Mouse (Mus musculus) kidney, adult 2 months (tissue): ENCODE measurements around the gene Gm45021. TPM values are rescaled to one million over a fixed set of nuclear protein-coding genes. Genes with fewer than 3 reads are reported as not detected.

Experiments used
- DNase-seq: peaks from one replicate; pipeline ENCODE4 v3.0.0; 2021
- H3K27ac ChIP-seq: fragments of 200-500 bp; 2 replicates; pipeline ENCODE4 v1.5.1; 2012; ENCODE audit warnings: low read depth, low read length, control low read depth, inconsistent platforms; ENCODE audit not compliant: insufficient read depth
- H3K27me3 ChIP-seq: fragments of 200-500 bp; replicated peaks from 2 replicates; pipeline ENCODE4 v1.6.1; 2012; ENCODE audit warnings: mild to moderate bottlenecking, moderate library complexity, low read length, inconsistent platforms; ENCODE audit not compliant: control insufficient read depth, insufficient read depth
- H3K36me3 ChIP-seq: fragments of 200-500 bp; 2 replicates; pipeline ENCODE4 v1.6.1; 2012; ENCODE audit warnings: mild to moderate bottlenecking, moderate library complexity, low read length, inconsistent platforms; ENCODE audit not compliant: control insufficient read depth, insufficient read depth
- H3K4me1 ChIP-seq: fragments of 200-500 bp; 2 replicates; pipeline ENCODE4 v1.6.1; 2011; ENCODE audit warnings: low read length; ENCODE audit not compliant: control insufficient read depth, insufficient read depth
- H3K4me3 ChIP-seq: fragments of 200-500 bp; 2 replicates; pipeline ENCODE4 v1.5.1; 2011; ENCODE audit warnings: mild to moderate bottlenecking, low read depth, low read length, control low read depth; ENCODE audit not compliant: insufficient read depth
- CTCF ChIP-seq: fragments of 200-500 bp; conservative IDR thresholded peaks from 2 replicates; pipeline ENCODE4 v1.5.1; 2011; ENCODE audit warnings: low read depth, mild to moderate bottlenecking, control low read depth, low read length, moderate library complexity, mixed read lengths; ENCODE audit not compliant: insufficient read depth, insufficient read length
- POLR2A ChIP-seq: fragments of 200-500 bp; IDR thresholded peaks from one replicate; pipeline ENCODE4 v1.6.1; 2011; ENCODE audit warnings: low read depth, low read length, control low read depth
- WGBS: fragments of 180-500 bp; shearing (Covaris S2); methylation state at CpG from one replicate; pipeline ENCODE4 v1.1.7; 2018; 5-methylcytosine and 5-hydroxymethylcytosine counted together
- polyA plus RNA-seq: library from polyadenylated mRNA; depleted of rRNA; stranded (reverse); fragments of >200 nt; gene quantifications from 2 replicates; pipeline ENCODE4 v1.2.3, GENCODE M21; 2012

Gm45021 gene
- polyA plus RNA-seq, 1 experiment: not detected

DNA sequence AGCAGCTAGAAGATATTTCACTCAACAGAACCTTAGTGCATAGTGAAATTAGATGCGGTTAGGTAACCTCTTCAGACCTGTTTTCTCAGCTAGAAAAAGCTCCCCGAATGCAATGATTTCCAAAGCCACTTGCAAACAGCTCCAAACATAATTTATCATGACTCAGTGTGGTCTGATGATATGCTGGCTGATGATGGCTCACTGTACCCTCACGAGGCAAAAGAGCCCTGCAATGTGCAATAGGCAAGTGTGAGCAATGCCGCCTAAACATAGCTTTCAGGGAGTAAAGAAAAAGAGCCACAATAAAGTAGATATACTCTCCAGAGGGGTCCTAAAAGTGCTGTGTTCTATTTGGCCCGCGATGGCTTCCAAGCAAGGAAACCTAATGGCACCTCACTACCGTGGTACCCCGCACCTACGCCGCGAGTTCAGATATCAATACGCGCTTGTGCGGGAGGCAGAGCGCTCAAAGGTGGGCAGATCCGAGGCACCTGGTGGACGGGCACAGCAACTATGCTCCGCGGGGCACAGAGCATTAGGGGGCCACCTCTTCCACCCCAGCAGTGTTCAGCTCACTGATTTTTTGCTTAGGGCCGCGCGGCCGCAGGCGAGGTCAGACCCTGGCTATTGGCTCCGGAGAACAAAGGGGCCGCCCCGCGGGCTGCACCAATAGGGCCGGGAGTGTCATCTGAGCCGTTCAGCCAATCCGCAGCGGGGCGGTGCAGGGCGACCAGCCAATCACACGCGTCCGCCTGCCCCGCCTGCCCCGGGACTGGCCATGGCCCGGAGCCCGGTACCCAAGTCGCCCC, 12.1 kb downstream of the Gm45021 start, which contains the start of gene Zfp775:
TSS of gene Zfp775 (plus strand) at position 793 of the 809 bp plus-strand sequence.
- peaks cover 2% of the 10 kb centered on the region for H3K36me3 ChIP-seq
- peaks cover 11% of the 10 kb centered on the region; the same call in 1 of the 2 replicates for H3K4me1 ChIP-seq
- H3K4me3 ChIP-seq: peak within 1 kb of the TSS; percentile 87
- peak within 1 kb of the TSS; percentile 95 for H3K27ac ChIP-seq
- no peaks in the 10 kb centered on the region for H3K27me3 ChIP-seq
- peak; percentile 99 for DNase-seq
- TF ChIP-seq POLR2A (peak; percentile 12), CTCF (no peak)
- 5% methylated on average over 42 of the region's 42 CpGs for WGBS

DNA sequence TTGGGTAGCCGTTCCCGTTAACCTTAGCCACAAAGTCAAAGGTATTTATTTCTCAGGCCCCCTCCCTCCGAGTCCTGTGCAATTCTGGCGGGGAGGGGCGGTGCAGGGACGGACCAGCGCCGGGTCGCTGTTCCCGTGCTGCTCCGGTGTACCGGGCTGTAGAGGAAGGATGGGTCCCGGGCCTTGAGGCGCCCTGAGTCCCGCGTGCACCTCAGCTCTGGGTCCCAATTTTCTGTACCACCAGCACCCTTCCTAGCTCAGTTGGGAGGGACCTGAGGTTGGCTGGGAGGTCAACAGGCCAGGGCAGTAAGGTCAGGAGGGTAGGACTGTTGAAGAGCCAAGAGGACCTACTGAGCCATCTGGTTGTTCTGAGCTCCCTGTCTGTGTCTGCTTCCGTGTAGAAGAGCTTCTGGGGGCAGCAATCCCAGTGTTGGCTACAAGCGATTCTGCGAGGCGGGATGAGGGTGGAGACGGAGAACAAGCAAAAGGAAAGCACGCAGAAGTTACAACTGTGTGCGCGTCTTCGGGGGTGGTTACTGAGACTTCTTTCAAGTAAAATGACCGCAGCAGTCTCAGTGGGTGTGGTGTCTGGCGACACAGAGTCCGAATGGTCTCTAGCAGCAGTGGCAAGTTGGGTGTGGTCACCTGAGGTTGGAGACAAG, 12.8 kb downstream of the Gm45021 start:
- H3K4me3 ChIP-seq: peak overlapping the region; percentile 87
- peaks cover 2% of the 10 kb centered on the region for H3K36me3 ChIP-seq
- under 1% methylated on average over 28 of the region's 28 CpGs for WGBS
- H3K27ac ChIP-seq: peak overlapping the region; percentile 95
- peaks cover 11% of the 10 kb centered on the region; the same call in 1 of the 2 replicates for H3K4me1 ChIP-seq
- TF ChIP-seq CTCF (no peak), POLR2A (no peak)
- no peaks in the 10 kb centered on the region for H3K27me3 ChIP-seq
- DNase-seq: peak; percentile 64

DNA sequence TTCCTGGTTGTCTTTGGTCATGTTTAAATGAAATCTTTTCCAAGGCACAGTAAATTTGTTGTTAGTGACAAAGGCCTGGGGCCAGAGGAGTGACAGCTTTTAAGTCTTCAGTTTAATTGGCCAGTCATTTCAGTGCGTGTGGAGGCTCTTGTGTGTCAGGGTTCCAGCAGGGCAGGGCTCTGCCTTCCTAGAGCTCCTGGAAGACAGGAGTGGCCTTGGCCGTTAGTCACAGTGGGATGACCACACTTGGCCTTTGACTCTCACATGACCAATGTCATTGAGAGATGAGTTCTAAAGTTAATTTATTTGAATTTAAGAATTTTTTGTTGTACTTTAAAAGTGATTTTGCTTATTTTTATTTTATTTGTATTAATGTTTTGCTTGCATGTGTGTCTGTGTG, 18.7 kb downstream of the Gm45021 start:
- no peak overlapping the region for H3K4me3 ChIP-seq
- TF ChIP-seq POLR2A (no peak), CTCF (no peak)
- WGBS: 41% methylated on average over 2 of the region's 2 CpGs
- no peaks in the 10 kb centered on the region for H3K27me3 ChIP-seq
- peak; percentile 53 for DNase-seq
- no peaks in the 10 kb centered on the region for H3K36me3 ChIP-seq
- H3K4me1 ChIP-seq: no peaks in the 10 kb centered on the region; the same call in 1 of the 2 replicates
- H3K27ac ChIP-seq: no peak overlapping the region

DNA sequence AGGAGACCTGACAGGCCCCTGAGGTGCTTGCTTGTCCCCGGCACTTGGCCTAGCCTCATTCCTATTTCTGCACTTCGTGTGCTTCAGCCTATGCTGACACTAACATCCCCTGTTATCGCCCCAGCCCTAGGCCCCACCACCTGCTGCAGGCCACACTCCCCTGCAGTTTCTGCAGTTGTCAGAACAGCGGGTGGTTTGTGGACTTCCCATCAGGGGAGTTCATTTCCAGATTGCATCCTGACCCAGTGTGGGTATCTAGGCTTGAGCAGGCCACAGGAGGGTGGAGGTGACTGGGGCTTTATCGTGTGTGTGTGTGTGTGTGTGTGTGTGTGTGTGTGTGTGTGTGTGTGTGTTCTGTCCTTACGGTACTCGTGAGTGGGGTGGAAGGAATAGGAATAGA, 20.1 kb downstream of the Gm45021 start:
- no peaks in the 10 kb centered on the region; the same call in 1 of the 2 replicates for H3K4me1 ChIP-seq
- no peaks in the 10 kb centered on the region for H3K27me3 ChIP-seq
- DNase-seq: no peak
- H3K27ac ChIP-seq: no peak overlapping the region
- 83% methylated on average over 7 of the region's 7 CpGs for WGBS
- TF ChIP-seq CTCF (no peak), POLR2A (no peak)
- H3K4me3 ChIP-seq: no peak overlapping the region
- H3K36me3 ChIP-seq: no peaks in the 10 kb centered on the region

DNA sequence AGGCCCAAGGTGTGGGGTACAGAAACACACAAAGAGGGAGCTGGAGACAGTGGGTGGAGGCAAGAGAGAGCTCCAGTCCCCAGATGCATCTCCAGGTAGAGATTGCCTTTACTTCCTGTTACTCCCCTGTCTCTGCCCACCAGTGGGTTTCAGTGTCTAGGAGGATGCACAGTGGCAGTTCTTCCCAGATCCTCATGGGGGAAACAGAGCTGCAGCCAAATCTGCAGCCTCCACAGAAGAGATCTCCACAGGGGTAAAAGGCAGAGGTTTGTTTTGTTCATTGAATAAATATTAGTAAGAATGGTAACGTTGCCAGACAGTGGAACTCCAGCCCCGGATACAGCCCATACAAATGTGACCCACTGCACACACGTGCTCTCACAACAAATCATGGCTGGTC, 21.2 kb downstream of the Gm45021 start:
- H3K4me1 ChIP-seq: no peaks in the 10 kb centered on the region
- DNase-seq: no peak
- H3K27ac ChIP-seq: no peak overlapping the region
- H3K36me3 ChIP-seq: no peaks in the 10 kb centered on the region
- TF ChIP-seq CTCF: no peak; the same call in 1 of the 2 replicates
- TF ChIP-seq POLR2A: no peak
- WGBS: 75% methylated on average over 3 of the region's 3 CpGs
- no peak overlapping the region for H3K4me3 ChIP-seq
- H3K27me3 ChIP-seq: no peaks in the 10 kb centered on the region

DNA sequence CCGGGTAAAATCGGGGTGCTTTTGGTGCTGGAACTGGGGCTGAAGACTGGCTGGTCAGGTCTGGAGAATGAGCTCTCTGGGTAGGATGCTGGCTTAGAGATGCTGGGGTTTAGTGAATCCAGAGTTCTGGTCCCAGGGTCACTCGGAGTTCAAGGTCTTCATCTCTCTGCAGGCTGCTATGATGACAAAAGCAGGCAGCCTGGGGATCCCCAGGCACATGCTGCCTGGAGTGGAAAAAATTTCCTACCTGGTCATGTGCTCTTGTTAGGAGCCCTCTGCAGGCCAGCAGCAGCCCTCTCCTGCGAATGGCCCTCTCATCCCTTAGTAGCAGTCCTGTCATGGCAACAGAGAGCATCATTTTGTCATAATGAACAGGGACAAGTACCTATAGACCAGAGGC, 24.1 kb downstream of the Gm45021 start:
- H3K4me3 ChIP-seq: no peak overlapping the region
- no peaks in the 10 kb centered on the region for H3K27me3 ChIP-seq
- H3K27ac ChIP-seq: no peak overlapping the region
- no peaks in the 10 kb centered on the region for H3K4me1 ChIP-seq
- no peak for DNase-seq
- TF ChIP-seq POLR2A (no peak), CTCF (no peak)
- no peaks in the 10 kb centered on the region for H3K36me3 ChIP-seq
- WGBS: 90% methylated on average over 4 of the region's 4 CpGs

DNA sequence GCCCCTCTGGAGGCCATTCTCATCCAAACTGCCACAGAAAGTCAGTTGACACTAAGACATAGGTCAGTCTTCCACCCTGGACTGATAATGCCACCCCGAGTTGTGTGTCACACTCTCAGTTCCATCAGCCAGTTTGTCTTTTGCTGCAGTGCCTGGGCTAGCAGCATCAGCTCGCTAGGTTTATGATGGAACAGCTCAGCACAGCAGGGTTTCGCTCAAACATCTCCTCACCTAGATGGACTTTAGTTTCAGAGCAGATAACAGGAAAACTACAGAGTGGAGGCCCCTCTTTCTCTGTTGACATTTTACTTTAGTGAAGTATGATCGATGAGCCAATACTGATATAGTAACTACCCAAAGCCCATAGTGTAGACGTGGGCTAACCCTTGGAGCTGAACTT, 25.3 kb downstream of the Gm45021 start:
- Histone ChIP-seq H3K4me1 (no peaks in the 10 kb centered on the region), H3K36me3 (no peaks in the 10 kb centered on the region), H3K27ac (no peak overlapping the region), H3K27me3 (no peaks in the 10 kb centered on the region), H3K4me3 (no peak overlapping the region)
- 96% methylated on average over 5 of the region's 5 CpGs for WGBS
- DNase-seq: no peak
- TF ChIP-seq CTCF (no peak), POLR2A (no peak)
